Mouse (Mus musculus): ENCODE data around the gene Rpl23. TPM values are rescaled to one million over a fixed set of nuclear protein-coding genes. Genes with fewer than 3 reads are reported as not detected.

The Rpl23 gene
- total RNA-seq, 1 experiment from 2014 or later = 809 TPM

DNA sequence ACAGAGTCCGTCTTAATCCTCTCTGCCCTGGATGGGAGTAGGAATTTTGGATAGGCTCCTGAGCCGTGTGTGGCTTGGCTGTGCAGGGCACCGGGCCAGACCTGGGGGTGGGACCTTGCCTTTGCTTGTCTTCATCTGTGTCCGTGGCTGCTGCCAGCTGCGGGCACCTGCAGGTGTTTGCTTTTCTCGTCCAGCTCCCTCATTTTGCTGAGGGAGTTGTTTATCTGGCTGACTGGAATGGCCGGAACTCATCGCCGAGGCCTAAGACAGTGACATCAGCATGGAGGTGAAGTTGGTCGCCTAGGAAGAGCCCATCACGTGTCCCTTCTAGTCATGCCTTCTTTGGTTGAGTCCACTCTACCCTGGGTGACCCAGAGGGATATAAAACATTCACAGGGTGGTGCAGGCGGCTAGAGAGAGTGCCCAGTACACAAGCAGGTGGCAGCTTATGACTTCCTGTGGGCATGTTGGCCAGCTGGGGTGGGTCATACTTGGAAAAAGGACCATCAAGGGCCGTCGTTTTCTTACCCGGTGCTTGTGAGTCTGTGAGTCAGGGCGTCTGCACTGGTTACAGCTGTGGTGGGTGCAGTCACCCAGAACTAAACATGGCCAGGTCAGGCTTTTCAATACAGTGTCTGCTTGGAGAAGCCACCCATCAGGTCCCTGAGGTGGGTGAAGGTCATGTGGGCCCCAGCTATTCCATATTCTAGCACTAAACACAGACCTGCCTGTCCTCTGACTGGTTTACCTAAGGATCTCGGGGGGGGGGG, 31.7 kb upstream of the Rpl23 start:
- DNase-seq = no peak

DNA sequence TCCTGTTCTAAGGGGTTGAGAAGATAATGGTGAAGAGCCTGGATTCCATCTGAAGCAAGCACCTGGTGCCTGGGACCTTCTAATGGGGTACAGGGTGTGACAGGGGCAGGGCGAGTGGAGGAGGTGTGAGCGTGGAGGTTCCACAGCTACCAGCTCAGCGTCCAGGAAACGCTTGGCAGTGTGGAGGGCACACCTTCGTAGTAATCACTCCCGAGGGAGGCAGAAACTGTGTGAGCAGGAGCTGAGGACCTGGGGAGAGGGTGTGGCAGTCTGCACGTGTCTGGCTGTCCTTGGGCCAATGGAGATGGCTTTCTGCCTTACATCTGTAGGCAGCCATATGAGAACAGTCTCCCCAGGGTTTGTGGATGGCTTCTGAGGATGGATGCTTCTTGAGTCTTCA, 30.8 kb upstream of the Rpl23 start:
- no peak for DNase-seq

DNA sequence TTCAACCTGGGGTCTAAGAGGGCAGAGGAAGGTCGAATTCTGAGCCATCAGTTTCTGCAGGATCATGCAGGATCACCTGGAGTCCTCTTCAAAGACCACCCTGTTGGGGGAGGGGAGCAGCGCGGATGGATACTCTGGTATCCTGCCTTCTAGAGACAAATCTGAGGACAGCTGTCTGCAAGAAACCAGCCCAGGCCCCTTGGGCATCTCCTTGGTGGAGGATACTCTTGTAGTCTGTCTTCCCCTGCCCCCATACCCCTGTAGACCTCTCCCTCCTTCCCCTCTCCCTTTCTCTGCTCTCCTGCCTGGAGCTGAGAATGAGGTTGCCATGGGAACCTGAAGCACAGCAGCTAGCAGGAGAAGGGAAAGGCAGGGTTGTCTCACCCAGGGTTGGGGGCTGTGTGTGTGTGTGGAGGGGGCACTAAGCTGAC, 30.3 kb upstream of the Rpl23 start:
- no peak for DNase-seq

DNA sequence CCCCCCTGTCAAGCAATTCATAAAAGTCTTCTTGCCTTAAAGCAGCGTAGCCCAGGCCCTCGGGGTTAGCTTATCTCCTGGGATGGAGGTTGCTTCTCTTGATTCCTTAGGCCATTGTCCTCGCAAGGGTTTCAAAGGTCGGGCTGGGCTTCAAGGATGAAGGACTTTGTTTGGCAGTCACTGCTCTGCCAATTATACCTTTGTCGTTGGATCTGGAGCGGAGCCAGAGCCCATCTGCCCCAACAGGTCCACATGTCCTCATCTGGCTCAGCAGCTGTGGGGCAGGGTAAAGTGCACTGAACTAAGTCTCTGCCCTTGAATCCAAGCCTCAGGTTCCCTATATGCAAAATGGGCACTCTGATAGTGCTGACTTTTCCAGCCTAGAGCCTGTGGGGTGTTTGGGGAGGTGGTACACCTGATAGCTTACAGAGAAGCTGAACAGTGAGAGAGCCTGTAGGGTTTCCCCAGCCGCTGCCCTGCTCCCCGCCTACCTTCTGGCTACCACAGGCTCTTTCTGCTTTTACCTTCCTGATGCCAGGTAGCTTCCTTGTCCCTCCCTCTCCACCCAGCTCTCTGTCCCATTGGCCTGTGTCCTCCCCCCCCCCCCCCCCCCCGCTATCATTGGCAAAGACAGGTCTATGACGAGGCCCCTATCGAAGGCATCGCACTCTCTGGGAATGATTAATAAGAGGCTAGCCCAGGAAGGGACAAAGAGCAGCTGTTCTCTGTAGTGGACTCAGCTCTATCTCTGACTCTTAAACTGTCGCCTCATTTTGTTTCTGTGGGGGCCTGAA, 29.5 kb upstream of the Rpl23 start:
- DNase-seq = peak; percentile 39

DNA sequence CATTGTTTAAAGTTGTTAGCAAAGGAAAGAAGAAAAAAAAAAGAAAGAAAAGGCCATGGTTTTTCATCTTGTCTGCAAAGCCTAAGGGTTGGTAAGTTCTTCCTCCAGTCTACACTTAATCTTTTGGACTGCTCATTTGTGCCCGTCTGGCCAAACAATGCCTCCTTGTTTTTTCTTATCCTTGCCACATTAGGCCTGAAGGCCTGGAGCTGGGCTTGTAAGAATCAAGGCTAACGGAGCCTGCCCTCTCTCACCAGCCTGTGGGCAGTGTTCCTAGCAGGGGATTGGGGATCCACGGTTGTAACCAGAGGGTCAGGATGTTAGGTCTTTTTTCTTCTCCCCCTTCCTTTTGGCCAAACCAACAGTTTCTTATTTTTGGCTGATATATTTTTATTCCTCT, 28.7 kb upstream of the Rpl23 start:
- DNase-seq = peak; percentile 30

DNA sequence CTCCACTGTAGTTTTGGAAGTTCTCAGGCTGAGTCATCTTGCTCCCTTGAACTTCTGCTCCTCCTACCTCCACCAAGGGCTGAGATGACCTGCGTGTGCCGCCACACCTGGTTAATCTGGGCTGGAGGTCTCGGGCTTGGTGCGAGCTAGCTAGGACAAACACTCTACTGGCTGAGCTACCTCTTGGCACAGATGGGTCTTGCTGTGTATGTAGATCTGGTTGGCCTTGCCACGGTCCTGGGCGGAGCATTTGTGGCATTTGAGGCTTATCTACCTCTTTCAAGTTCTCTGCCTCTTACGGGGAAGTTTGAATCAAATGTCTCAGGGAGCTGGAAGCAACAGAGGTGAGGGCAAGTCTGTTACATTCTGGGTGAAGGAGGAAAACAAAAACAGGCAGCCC, 28.1 kb upstream of the Rpl23 start:
- DNase-seq = peak; percentile 58

DNA sequence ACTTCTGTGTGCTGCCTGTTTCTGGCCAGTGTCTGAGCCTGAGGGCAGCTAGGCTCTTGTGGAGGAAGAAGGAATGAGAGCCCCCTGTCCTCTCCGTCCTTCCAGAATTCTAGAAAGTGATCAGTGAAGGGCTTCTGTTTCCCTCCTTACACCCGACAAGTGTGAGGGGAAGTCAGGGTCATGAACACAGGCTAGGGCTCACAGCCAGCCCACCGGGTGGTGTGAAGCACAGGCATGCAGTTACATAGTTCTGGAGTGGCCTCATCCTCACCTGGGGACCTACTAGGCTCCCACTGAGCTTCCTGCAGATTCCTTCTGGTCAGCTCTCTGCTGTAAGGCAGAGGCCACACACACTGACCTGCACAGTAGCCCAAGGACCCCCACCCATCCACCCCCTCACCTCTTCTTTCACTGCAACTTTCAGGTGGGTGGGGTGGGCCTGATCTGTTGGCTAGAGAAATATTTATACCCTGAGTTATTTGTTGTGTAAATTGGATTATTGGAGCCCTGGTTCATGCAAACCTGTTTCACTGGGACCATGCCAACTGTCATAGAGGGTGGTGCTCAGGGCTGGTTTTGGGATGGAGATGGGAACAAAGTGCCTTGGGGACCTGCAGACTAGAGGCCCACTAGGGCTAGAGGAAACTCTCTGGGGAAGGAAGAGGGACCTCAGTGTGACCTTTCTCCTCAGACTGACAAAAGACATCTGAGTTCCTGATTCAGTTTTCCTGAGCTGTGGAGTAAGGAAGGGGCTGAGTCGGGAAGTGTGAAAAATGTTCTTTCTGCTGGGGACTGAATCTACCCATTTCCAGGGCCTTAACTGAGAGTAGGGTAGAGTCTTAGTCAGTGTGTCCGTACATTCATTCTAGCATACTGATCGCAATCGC, 27.2 kb upstream of the Rpl23 start:
- DNase-seq = peak; percentile 27

DNA sequence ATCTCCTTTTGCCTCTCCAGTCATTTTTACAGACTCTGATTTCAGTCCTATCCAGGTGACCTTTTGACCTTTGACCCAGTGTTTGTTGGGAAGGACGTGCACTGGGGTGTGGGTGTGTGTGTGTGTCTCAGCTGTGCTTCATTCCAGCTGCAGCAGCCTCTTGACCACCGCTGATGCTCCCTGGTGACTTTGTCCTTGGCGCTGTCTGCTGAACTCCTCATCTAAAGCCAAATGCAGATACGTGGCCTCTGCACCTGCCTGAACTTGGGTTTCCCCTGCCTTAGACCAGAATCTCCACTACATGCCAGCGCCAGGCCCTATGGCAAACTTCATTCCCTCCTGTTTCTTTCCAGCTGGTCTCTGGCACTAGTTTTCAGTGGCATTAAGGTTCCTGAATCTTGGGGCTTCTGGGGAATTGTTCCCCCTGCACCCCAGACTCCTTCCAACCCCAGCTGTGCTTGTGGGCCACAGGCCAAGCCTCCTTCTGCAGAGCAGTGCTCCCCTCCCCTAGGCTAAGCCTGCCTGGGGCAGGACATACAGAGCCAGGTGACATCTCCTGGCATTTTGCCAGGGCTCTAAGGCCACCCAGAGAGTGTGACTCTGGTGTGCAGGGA, 26.5 kb upstream of the Rpl23 start:
- DNase-seq = peak; percentile 61

DNA sequence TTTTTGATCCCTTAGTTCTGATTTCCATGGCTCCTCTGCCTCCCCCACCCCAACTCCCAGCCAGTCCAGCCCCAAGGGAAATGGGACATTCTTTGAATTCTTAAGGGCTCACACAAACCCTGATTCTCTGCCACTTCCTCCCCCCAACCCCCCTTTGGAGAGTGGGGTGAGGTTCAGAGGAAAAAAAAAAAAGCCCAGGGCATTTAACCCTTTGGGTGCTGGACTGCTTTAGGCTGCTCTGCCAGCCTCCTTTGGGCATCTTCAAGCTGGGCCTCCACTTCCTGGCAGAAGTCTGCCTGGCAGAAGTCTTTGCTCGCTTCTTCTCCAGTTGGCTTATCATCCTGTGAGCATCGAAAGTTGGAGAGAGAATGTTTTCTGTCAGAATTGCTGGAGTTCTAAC, 25.9 kb upstream of the Rpl23 start:
- peak; percentile 63 for DNase-seq

DNA sequence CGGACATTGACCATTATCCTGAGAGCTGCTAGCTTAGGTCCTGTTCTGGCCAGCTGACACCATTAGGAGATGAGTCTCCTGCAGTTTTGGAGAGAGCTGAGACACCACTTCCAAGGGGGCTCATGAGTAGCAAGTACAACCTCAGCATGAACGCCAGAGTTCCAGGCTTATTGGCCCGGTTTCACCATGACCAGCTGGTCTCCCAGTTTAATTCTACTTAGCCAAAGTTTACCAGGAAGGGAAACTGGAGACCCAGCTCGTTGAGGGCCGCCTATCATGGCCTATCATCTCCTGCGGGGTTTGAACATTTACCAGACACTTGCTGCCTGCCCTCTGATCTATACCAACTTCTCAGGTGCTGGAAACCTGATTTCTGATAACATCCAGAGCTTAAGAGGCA, 25.4 kb upstream of the Rpl23 start:
- no peak for DNase-seq

DNA sequence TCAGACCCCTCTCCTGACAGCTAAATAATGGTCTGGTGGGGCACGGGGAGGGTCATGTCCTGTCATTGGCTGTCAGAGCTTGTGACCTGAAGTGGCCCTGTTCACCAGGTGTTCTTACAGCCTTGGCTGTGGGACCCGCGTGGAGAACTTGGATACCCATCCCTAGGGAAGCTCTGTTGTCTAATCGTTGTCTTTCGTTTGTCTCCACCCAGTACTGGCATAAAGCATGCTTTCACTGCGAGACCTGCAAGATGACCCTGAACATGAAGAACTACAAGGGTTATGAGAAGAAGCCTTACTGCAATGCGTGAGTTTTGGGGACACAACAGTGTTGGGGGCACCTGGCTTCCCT, 24.4 kb upstream of the Rpl23 start:
- DNase-seq = no peak

DNA sequence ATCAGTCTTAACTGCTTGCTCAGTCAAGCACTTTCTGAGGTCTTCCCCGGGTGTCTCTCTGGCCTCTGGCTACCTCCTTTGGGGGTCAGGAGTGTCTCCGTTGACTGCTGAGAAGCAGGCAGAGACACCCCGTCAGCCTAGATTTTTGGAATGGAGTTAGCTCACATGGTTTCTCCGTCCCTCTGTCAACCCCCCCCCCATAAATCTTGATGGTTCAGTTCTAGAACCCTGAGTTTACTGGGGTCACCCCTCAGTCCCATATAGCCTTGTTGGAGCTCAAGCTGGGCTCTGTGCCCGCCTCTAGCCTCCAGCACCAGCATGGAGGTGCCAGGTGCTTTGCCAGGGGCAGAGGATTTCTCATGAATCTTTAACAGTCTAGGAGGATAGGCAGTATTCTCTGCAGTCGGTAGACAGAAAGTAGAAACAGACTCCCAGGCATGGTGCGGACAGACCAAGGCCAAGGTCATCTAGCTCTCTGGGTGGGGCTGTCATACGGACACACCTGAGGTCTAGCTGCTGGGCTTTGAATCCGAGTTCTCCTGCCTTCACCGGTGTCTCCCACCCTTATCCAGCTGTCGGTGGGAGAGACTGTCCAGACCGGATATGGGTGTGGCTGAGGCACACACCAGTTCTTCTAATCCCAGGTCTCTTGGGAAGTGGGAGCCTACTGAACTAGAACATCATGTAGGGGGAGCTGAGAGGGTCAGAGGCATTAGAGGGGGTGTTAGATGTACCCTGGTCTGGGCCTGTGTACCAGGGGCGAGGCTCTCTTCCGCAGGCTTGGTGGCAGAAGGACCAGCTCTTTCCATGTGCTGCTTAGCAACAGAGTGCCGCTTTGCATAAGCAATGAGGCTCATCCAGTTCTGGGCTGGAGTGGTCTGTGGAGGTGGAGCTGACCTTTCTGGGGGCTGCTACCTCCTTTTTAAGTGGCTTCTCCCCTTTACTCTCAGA, 23.7 kb upstream of the Rpl23 start:
- peak; percentile 23 for DNase-seq

DNA sequence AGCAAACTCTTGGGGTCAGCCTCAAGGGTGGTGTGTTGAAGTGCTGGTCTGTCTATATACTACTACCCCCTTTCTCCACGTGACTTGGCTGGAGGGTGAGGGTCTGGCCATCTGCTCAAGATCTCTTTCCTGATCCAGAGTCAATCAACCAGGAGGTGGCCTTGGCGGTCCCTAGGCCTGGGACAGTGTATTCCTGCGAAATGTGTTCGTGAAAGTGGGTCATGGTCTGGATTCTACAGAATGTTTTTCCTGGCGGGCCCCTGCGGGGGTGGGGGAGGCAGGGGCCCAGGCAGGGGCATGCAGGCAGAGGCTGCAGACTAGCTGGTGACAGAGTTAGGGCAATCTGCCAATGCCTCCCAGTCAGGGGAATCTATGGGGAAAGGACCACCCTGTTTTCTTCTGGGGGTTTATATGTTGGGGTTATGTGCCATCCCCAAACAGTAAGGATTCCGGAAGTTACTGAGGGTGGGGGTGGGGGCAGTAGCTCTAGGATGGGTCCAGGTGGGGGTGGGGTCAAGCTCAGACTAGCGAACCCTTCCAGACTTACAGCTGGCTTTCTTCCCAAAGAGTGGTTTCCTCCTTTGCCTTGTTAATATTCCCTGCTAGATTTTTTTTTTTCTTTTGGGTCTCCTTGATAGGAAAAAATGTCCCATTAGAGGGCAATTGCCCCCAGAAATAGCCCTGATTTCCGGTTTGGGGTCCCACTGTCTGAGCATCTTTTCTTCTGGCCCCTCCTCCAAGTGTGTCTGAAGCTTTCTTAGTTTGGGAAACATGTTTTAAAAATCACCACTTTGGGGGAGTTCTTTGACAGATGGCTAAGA, 22.8 kb upstream of the Rpl23 start:
- DNase-seq = peak; percentile 66

DNA sequence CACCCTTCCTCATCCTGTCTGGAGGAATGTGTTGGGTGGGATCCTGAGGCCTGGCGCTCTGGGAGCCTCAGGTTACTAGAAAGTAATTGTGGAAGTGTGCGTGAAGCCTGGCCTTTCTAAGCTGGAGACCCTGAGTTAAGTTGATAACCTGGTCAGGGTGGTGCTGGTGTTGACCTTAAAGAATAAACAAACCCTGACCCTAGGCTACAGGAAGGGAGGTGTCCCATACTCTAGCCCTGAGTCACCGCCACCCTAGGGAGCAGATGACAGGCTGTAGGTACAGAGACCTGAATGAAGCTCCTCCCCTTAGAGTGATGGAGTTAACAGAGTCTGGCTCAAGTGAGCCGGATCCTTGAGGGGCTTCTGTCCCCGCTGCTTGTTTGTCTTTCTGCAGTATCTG, 21.6 kb upstream of the Rpl23 start:
- DNase-seq = no peak

DNA sequence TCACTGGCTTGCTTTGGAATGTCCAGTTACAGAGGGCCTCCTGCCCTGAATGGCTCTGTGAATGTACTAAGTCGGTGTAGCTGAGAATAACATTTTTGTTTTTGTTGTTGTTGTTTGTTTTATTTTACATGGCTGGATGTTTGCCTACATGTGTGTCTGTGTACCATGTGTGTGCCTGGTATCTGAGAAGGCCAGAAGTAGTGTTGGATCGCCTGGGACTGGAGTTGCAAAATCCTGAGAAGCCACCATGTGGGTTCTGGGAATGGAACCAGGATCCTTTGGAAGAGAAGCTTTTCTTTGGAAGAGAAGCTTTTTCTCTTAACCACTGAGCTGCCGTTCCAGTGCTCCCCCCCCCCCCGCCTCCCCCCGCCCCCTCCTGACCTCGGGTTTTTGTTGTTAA, 20.3 kb upstream of the Rpl23 start:
- no peak for DNase-seq

DNA sequence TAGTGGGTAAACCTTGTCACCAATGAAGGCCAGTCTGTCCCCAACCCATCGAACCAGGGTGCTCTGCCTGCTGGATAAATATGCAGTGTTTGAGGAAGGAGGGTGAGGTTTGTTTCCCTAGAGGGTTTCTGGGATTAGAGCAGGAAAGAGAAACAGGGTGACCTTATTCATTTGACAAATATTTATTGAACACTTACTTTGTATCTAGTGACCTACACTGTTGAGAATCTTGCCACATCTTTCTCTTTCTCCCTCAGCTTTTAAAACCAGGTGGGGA, 19.9 kb upstream of the Rpl23 start:
- no peak for DNase-seq

DNA sequence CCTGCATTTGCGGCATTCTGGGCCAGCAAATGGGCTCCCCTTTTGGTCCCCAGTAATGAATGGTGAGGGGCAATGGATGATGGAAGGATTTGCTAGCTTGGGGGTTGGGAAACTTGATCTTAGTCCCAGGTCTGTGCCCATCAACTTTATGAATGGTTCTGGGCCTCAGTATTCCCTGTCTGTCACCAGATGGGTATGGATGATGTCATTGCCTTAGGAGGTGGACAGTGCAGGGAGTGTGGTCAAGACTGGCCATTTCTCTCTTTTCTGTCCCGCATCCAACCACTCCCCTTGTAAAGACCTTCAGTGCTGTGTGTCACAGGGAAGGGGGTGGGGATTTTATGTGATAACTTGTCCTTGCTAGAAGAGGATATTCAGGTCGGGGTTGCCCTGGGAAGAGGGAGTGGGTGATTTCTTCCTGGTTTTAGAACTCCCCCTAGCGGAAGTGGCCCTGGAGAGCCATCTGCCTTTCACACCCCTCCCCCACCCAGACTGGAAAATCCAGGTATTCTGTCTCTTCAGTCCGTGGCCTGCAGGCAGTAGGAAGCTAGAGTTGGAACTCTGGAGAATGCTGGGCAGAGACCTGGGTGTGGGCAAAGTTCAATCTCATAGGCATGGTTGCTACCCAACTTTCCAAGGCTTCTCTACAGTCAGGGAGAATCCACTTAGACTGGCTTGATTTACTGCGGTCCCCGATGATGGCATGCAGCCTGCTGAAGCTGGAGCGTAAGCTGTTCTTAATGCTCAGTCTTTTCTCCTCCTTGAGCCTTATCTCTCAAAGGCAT, 19.4 kb upstream of the Rpl23 start:
- DNase-seq = peak; percentile 84

DNA sequence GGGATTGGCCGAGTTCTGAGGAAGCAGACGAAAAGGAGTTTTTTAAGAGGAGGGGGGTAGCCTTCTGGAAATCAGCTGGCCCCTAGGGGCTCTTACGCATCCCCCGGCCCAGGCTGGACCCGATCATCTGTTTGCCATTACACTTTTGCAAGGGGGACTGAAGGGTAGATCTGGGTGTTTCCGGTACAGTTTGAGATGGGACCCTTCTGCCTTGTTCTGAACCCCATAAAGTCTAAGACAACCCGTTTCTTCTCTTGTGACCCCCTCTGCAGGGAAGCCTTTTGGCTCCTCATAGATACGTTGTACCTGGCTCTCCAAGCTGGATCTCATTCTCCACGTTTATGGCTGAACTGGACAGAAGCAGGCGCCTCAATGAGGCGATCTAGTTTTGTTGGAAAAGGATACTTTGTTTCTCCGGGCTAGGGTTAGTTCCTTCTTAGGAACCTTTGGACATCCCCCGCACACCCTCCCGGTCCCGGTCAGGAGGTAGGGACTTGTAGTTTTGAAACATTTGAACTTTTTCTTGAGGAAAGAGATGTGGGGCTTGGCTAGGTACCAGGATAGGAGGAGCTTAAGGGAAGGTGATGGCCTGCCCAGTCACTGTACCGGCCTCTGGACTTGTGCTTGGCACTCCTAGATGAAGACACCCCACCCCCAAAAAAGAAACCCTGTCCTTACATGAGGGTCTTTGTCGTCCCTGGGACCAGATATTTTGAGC, 18.6 kb upstream of the Rpl23 start:
- DNase-seq = peak; percentile 69
